Mouse (Mus musculus): ENCODE data around the gene Stk40. TPM values are rescaled to one million over a fixed set of nuclear protein-coding genes. Genes with fewer than 3 reads are reported as not detected.

The Stk40 gene
- polyA plus RNA-seq, 1 experiment from 2014 or later: 35.7 TPM

DNA sequence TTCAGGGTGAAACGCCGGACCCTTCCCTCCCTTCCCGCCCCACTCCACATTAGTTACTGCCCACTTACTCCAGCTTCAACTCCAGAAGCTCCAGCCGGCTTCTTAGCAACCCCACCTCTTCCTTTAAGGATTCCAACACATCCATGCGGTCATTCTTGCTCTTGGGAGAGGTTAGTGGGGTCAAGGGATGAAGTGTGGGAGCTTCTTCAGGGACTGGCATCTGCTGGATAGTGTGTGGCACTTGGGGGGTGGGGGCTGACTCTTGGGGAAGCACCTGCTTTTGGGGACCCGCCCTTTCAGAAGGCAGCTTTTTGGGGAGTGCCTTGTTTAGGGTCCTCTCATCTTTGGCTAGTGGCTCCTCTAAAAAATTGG, 47.2 kb downstream of the Stk40 start:
- H3K27ac ChIP-seq: no peak overlapping the region
- ATAC-seq: no peak
- H3K4me3 ChIP-seq (replicated peaks): no peak overlapping the region
- H3K27me3 ChIP-seq: peaks cover 63% of the 10 kb centered on the region
- peaks cover 23% of the 10 kb centered on the region for H3K4me1 ChIP-seq (replicated peaks)
- no peaks in the 10 kb centered on the region for H3K9me3 ChIP-seq
- 68% methylated on average over 6 of the region's 6 CpGs for WGBS
- H3K9ac ChIP-seq (replicated peaks): no peak overlapping the region
- no peak overlapping the region for H3K4me2 ChIP-seq (replicated peaks)
- H3K36me3 ChIP-seq: no peaks in the 10 kb centered on the region

DNA sequence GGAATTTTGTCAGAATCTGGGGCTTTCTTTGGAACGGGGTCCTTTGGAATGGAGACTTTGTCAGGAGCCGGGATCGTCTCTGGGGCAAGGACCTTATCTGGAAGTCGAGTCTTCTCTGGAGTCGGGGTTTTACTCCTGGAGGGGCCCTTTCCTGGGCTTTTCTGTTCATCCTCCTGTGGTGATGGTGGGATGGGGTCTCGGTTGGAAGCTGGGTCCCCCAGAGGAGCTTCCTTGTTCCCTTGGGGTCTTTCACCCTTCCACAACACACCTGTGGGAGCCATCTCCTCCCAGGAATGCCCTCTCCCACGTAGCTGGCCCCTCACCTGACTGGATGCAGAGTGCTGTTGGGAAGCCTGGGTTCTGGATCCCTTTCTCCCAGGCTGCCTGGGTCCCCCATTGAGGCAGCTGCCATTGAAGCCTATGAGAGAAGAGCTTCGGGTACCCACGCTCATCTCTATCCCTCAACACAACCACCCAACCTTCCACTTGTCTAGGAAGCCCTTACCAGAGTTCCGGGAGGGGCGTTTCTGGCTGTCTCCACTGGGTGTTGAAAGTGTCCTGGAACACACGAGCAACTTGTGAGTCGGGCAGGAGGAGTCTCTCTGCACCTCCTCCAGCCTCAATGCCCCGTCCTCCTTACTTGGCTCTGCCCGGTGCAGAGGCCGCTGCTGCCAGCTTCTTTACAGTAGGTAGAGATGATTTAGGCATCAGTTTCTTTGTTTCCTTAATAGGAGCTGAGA, 48.1 kb downstream of the Stk40 start:
- 82% methylated on average over 16 of the region's 16 CpGs for WGBS
- Histone ChIP-seq H3K9me3 (no peaks in the 10 kb centered on the region), H3K36me3 (0 out of 2 replicates have a peak, but pooled peaks cover 2% of the 10 kb centered on the region), H3K4me3 (replicated peaks) (no peak overlapping the region), H3K9ac (replicated peaks) (no peak overlapping the region), H3K4me2 (replicated peaks) (no peak overlapping the region), H3K4me1 (replicated peaks) (peaks cover 23% of the 10 kb centered on the region), H3K27ac (no peak overlapping the region), H3K27me3 (peaks cover 59% of the 10 kb centered on the region)
- ATAC-seq: no peak

DNA sequence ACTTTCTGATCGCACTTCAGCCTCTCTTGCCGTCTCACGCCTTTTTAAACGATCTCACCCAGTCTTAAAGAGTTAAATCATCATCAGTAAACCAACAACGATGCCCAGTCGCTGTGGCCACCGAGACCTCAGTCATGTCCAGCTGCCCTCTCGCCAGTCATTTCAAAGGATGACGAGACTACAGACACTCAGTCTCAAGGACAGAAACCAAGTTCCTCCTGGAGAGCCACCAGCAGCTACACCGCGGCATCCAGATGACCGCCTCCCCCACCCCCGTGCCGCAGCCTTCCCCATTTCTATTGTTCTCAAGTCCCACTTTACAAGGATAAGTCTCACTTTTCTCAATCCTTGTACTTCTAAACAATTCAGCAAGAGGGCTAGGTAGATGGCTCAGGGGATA, 49.1 kb downstream of the Stk40 start:
- 57% methylated on average over 14 of the region's 14 CpGs for WGBS
- H3K9ac ChIP-seq (replicated peaks): no peak overlapping the region
- ATAC-seq: no peak
- H3K27me3 ChIP-seq: peaks cover 49% of the 10 kb centered on the region
- no peak overlapping the region for H3K27ac ChIP-seq
- no peaks in the 10 kb centered on the region for H3K9me3 ChIP-seq
- peaks cover 18% of the 10 kb centered on the region for H3K4me1 ChIP-seq (replicated peaks)
- 0 out of 2 replicates have a peak, but pooled peaks cover 2% of the 10 kb centered on the region for H3K36me3 ChIP-seq
- H3K4me3 ChIP-seq (replicated peaks): no peak overlapping the region
- no peak overlapping the region for H3K4me2 ChIP-seq (replicated peaks)

DNA sequence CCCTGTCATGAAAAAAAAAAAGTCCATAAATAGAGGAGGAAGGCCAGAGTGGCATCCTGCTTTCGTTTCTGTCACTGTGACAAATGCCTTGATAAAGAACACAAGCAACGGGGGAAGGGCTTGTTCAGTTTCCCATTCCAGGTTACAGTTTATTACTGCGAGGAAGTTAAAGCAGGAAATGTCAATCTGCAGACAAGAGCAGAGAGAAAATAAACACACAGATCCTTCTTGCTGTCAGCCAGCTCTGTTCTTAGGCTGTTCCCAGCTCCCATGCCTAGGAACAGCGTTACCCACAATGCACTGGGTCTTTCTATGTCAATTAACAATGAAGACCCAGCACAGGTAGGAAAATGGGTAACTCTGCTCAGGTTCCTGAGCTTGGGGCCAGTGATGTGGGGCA, 51.4 kb downstream of the Stk40 start:
- Histone ChIP-seq H3K9ac (replicated peaks) (no peak overlapping the region), H3K36me3 (0 out of 2 replicates have a peak, but pooled peaks cover 2% of the 10 kb centered on the region), H3K27ac (peak overlapping the region; percentile 54), H3K27me3 (peaks cover 26% of the 10 kb centered on the region), H3K4me3 (replicated peaks) (no peak overlapping the region), H3K4me2 (replicated peaks) (no peak overlapping the region), H3K4me1 (replicated peaks) (0 out of 2 replicates have a peak, but pooled peaks cover 3% of the 10 kb centered on the region), H3K9me3 (no peaks in the 10 kb centered on the region)
- WGBS: 81% methylated on average over 4 of the region's 4 CpGs
- ATAC-seq: no peak

DNA sequence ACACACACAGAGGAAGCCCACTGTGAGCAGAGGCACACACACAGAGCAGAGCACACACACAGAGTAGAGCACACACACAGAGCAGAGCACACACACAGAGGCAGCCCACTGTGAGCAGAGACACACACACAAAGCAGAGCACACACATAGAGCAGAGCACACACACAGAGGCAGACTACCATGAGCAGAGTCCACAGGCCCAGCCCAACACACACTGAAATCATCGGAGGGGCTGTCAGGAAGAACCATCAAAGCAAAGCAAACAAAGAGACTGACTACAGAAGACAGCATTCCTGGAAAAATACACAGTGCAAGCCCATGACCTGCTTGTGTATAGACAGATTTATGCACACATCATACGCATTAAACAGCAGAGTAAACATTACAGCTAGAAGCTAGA, 52.1 kb downstream of the Stk40 start:
- peak; percentile 43; the same call in 1 of the 2 replicates for ATAC-seq
- Histone ChIP-seq H3K27me3 (peaks cover 19% of the 10 kb centered on the region), H3K4me3 (replicated peaks) (no peak overlapping the region), H3K9ac (replicated peaks) (no peak overlapping the region), H3K36me3 (0 out of 2 replicates have a peak, but pooled peaks cover 2% of the 10 kb centered on the region), H3K27ac (peak overlapping the region; percentile 54), H3K4me2 (replicated peaks) (no peak overlapping the region), H3K9me3 (no peaks in the 10 kb centered on the region), H3K4me1 (replicated peaks) (0 out of 2 replicates have a peak, but pooled peaks cover 3% of the 10 kb centered on the region)
- 66% methylated on average over 2 of the region's 2 CpGs for WGBS

DNA sequence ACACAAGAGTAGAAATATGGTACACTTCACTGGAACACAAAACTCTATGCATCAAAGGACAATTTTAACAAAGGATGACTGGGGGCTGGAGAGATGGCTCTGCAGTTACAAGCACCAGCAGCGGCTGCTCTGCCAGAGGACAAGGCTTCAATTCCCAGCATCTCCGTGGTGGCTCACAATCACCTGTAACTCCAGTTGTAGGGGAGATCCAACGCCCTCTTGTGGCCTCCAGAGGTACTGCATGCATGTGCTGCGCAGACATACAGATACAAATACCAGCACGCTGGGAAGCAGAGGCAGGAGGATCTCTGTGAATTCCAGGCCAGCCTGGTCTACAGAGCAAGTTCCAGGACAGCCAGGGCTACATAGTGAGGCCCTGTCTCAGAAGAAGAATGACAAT, 52.9 kb downstream of the Stk40 start:
- H3K4me1 ChIP-seq (replicated peaks): 0 out of 2 replicates have a peak, but pooled peaks cover 3% of the 10 kb centered on the region
- H3K4me3 ChIP-seq (replicated peaks): no peak overlapping the region
- H3K4me2 ChIP-seq (replicated peaks): no peak overlapping the region
- H3K36me3 ChIP-seq: 0 out of 2 replicates have a peak, but pooled peaks cover 2% of the 10 kb centered on the region
- 58% methylated on average over 5 of the region's 5 CpGs for WGBS
- ATAC-seq: no peak
- no peaks in the 10 kb centered on the region for H3K9me3 ChIP-seq
- H3K27me3 ChIP-seq: peaks cover 12% of the 10 kb centered on the region
- no peak overlapping the region for H3K27ac ChIP-seq
- no peak overlapping the region for H3K9ac ChIP-seq (replicated peaks)

DNA sequence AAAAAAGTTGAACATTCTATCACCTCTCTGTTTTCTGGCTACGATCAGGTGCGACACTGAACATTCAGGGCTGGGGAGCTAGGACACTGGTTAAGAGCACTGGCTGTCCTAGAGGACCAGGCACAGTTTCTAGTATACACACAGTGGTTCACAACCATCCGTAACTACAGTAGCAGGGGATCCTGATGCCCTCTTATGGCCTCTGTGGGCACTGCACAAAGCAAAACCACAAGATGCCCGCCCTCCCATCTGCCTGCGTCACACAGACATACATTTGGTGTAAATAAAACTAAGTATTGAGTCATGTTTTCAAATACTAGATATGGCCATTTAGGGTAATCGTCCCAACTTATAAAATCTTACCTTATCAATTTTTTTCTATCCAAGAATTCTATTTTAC, 53.8 kb downstream of the Stk40 start:
- no peak overlapping the region for H3K4me2 ChIP-seq (replicated peaks)
- no peak overlapping the region for H3K27ac ChIP-seq
- WGBS: 90% methylated on average over 6 of the region's 6 CpGs
- ATAC-seq: no peak
- no peak overlapping the region for H3K9ac ChIP-seq (replicated peaks)
- H3K9me3 ChIP-seq: no peaks in the 10 kb centered on the region
- 0 out of 2 replicates have a peak, but pooled peaks cover 4% of the 10 kb centered on the region for H3K27me3 ChIP-seq
- H3K36me3 ChIP-seq: 0 out of 2 replicates have a peak, but pooled peaks cover 2% of the 10 kb centered on the region
- peaks cover 6% of the 10 kb centered on the region for H3K4me1 ChIP-seq (replicated peaks)
- H3K4me3 ChIP-seq (replicated peaks): no peak overlapping the region

DNA sequence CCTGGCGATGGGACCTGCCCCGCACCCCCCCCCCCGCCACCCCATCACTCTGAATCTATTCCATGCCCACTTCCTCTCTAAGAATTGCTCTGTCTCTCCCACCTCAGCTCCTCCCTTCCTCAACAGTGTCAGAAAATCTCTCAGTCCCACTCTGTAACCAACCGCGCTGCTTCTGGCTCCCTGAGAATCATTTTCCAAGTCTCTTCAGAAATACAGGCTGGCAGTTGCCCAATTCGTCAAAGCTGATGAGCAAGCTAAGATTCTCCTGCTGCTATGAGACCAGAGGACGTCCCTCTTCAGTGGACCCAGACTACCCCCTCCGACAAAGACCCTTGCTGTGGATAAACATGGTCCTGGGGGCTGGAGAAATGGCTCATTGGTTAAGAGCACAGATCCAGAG, 55.7 kb downstream of the Stk40 start:
- Histone ChIP-seq H3K27me3 (no peaks in the 10 kb centered on the region), H3K9ac (replicated peaks) (no peak overlapping the region), H3K9me3 (no peaks in the 10 kb centered on the region), H3K4me1 (replicated peaks) (peaks cover 15% of the 10 kb centered on the region), H3K36me3 (0 out of 2 replicates have a peak, but pooled peaks cover 2% of the 10 kb centered on the region), H3K4me3 (replicated peaks) (no peak overlapping the region), H3K27ac (no peak overlapping the region), H3K4me2 (replicated peaks) (no peak overlapping the region)
- ATAC-seq: no peak
- 80% methylated on average over 8 of the region's 8 CpGs for WGBS

DNA sequence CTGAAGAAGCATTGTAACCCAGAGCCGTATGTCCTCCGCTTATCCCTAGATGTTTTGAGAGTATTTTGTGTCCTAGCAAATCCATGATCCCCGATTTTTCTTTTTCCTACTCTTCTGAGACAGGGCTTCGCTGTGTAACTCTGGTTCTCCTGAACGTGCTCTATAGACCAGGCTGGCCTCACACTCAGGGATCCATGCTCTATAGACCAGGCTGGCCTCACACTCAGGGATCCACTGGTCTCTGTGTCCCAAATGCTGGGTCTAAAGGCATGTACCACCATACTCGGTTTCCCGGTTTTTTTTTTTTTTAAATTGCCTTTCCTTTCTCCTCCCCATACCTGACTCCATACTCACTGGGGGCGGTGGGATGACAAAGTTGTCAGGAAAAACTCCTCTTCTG, 57.2 kb downstream of the Stk40 start:
- Histone ChIP-seq H3K27ac (no peak overlapping the region), H3K9ac (replicated peaks) (no peak overlapping the region), H3K4me3 (replicated peaks) (no peak overlapping the region), H3K4me2 (replicated peaks) (no peak overlapping the region), H3K4me1 (replicated peaks) (peaks cover 13% of the 10 kb centered on the region), H3K27me3 (no peaks in the 10 kb centered on the region), H3K36me3 (peaks cover 9% of the 10 kb centered on the region), H3K9me3 (no peaks in the 10 kb centered on the region)
- no peak for ATAC-seq
- 89% methylated on average over 8 of the region's 8 CpGs for WGBS

DNA sequence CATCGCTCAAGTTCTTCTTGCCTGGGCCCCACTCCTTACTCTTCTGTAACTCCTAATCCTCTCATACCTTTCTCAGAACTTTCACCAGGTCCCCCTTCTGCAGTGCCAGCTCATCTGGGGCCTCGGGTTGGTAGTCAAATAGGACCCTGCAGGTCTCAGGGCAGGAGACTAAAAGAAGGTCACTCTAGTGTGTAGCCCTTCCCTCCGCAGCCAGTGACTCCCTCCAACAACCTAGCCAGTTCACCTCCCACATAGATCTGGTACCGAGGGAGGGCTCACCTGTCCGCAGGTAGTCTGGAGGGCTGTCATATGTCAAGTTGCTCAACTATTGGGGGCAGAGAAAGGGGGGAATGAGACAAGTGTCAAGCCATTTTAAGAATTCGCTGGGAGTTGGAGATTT, 57.7 kb downstream of the Stk40 start:
- Histone ChIP-seq H3K36me3 (peaks cover 13% of the 10 kb centered on the region), H3K9ac (replicated peaks) (no peak overlapping the region), H3K27me3 (no peaks in the 10 kb centered on the region), H3K9me3 (no peaks in the 10 kb centered on the region), H3K4me1 (replicated peaks) (peaks cover 13% of the 10 kb centered on the region), H3K4me3 (replicated peaks) (no peak overlapping the region), H3K4me2 (replicated peaks) (no peak overlapping the region), H3K27ac (no peak overlapping the region)
- 92% methylated on average over 6 of the region's 6 CpGs for WGBS
- ATAC-seq: no peak

DNA sequence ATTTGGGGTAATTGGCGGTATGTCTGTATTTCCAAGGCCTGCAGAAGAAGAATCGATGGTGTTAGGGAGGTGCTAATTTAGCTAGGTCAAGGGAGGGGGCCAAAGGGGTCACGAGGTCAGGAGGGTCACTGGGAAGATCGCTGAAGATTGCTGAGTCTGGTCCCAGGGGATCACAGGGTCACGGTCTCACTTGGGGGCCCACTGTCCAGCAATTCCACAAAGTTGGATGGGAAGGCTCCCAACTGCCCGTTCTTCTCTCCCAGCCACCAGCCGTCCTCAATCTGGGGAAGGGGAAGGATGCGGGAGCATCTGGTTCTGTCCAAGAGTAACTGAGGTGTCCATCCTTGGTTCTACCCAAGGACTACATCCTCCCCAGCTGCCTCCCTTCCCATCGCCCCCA, 58.2 kb downstream of the Stk40 start:
- Histone ChIP-seq H3K36me3 (peaks cover 17% of the 10 kb centered on the region), H3K4me2 (replicated peaks) (peak overlapping the region; percentile 86), H3K9ac (replicated peaks) (0 out of 2 replicates have a peak overlapping the region, but pooled peaks have one; percentile 71), H3K9me3 (no peaks in the 10 kb centered on the region), H3K4me3 (replicated peaks) (peak overlapping the region; percentile 47; the same call in 1 of the 2 replicates), H3K4me1 (replicated peaks) (peaks cover 13% of the 10 kb centered on the region), H3K27me3 (no peaks in the 10 kb centered on the region), H3K27ac (no peak overlapping the region)
- WGBS: 71% methylated on average over 9 of the region's 9 CpGs
- no peak for ATAC-seq

DNA sequence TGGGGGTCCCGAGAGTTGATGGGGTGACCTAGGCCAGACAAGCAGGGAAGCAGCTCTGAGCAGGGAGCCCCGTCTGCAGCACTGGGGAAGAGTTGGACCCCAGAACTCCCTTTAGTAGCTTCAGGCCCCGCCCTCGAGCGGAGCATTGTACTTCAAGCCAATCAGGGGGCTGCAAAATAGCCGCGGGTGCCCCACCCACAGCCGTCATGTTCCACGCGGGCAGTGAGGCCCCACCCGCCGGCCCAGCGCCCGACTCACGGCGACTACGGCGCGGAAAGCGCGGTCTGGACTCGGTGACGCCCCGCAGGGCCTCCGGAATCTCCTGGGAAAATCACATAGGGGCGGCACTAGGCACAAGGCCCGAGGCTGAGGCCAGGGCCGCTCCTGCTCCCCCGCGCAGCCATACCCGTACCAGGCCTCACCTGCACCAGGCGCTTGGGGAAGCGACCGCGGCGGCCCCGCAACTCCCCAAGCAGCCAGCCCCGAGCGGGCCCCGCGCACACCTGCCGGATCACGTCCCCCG, 58.8 kb downstream of the Stk40 start:
- peaks cover 20% of the 10 kb centered on the region for H3K36me3 ChIP-seq
- 2% methylated on average over 44 of the region's 44 CpGs for WGBS
- peak; percentile 91 for ATAC-seq
- H3K9me3 ChIP-seq: no peaks in the 10 kb centered on the region
- H3K27ac ChIP-seq: no peak overlapping the region
- peak overlapping the region; percentile 71 for H3K9ac ChIP-seq (replicated peaks)
- peak overlapping the region; percentile 47 for H3K4me3 ChIP-seq (replicated peaks)
- H3K27me3 ChIP-seq: no peaks in the 10 kb centered on the region
- peaks cover 13% of the 10 kb centered on the region for H3K4me1 ChIP-seq (replicated peaks)
- peak overlapping the region; percentile 86 for H3K4me2 ChIP-seq (replicated peaks)
